Mouse (Mus musculus) neutrophil, adult 59 days (primary cell): Measurements from ENCODE around the gene Cntn4. TPM values are rescaled to one million over a fixed set of nuclear protein-coding genes. Genes with fewer than 3 reads are reported as not detected.

Source experiments
- total RNA-seq, 2 experiments: library from RNA; stranded (reverse); gene quantifications; 1 replicate in 1 of 2; 2 replicates in 1 of 2; pipeline ENCODE4 v1.2.4; 2023

The Cntn4 gene
- not detected for total RNA-seq

GRCm38 (mm10) chr6:105677149-105678031, at the start of gene Cntn4:
Gene Cntn4, plus strand, starts transcription at chr6:105677660.

